29 mouse cellular contexts compared by ENCODE assay signal in genomic region chr5:144950428-144951051, GRCm38 (mm10). TPM values are rescaled to one million over a fixed set of nuclear protein-coding genes. Genes with fewer than 3 reads are reported as not detected.
DNase-seq lines count a peak whose midpoint lies in the region; ATAC-seq and TF ChIP-seq lines count a peak whose summit lies in the region.
"Had no signal": no experiment of that assay in that cellular context is flagged by ENCODE, and none has a peak within 500 bp of the region (broad histone marks: within the 10 kb centered on the region; RNA-seq: fewer than 3 reads in every experiment).

No protein-coding gene starts in this region.

- no peak overlapping the region for H3K9ac ChIP-seq in limb, embryonic 15.5 days
- H3K9ac ChIP-seq in stomach, postnatal 0 days (ENCODE audit: low read length): no peak overlapping the region
- H3K9ac ChIP-seq: embryonic facial prominence, embryonic 13.5 days; embryonic facial prominence, embryonic 15.5 days; forebrain, embryonic 12.5 days had no signal

- no peak for DNase-seq in frontal cortex, postnatal 14 days (ENCODE audit: low spot score in 2 of 2)
- no peak for DNase-seq in limb, embryonic 10.5 days (ENCODE audit: low spot score)
- DNase-seq in brain, adult 2 months (ENCODE audit: low read depth, low spot score): peak; percentile 56
- DNase-seq in stomach, postnatal 0 days (ENCODE audit: low spot score): no peak
- DNase-seq in kidney, adult 11 months: no peak
- DNase-seq: adrenal gland, adult 8-10 months; adrenal gland, postnatal 14 days; adrenal gland, postnatal 36 days; B cell, adult 2 months; cerebellum, adult 11 months; cerebellum, adult 18-20 months; cerebellum, adult 8-10 months; cerebellum, adult 9-11 months; cerebellum, postnatal 14 days; cerebellum, postnatal 36 days; embryo, embryonic 11 days had no signal

- peaks cover 40% of the 10 kb centered on the region for H3K4me1 ChIP-seq in limb, embryonic 15.5 days
- peaks cover 7% of the 10 kb centered on the region; the same call in 1 of the 2 replicates for H3K4me1 ChIP-seq in limb, embryonic 10.5 days
- peaks cover 15% of the 10 kb centered on the region for H3K4me1 ChIP-seq in stomach, postnatal 0 days (replicated peaks; ENCODE audit: control insufficient read depth, insufficient read depth)

- H3K36me3 ChIP-seq in limb, embryonic 15.5 days: no peaks in the 10 kb centered on the region
- no peaks in the 10 kb centered on the region for H3K36me3 ChIP-seq in limb, embryonic 10.5 days
- H3K36me3 ChIP-seq in stomach, postnatal 0 days (ENCODE audit: control insufficient read depth, insufficient read depth, low read length): no peaks in the 10 kb centered on the region
- H3K36me3 ChIP-seq: embryonic facial prominence, embryonic 13.5 days; embryonic facial prominence, embryonic 15.5 days; forebrain, embryonic 10.5 days; forebrain, embryonic 12.5 days; G1E had no signal

- no peaks in the 10 kb centered on the region for H3K9me3 ChIP-seq in limb, embryonic 15.5 days
- no peaks in the 10 kb centered on the region for H3K9me3 ChIP-seq in limb, embryonic 10.5 days (replicated peaks)
- H3K9me3 ChIP-seq in stomach, postnatal 0 days (ENCODE audit: control insufficient read depth, low read length): no peaks in the 10 kb centered on the region
- H3K9me3 ChIP-seq: embryonic facial prominence, embryonic 13.5 days; embryonic facial prominence, embryonic 15.5 days; forebrain, embryonic 10.5 days; forebrain, embryonic 12.5 days; G1E had no signal

- H3K4me3 ChIP-seq in limb, embryonic 15.5 days: no peak overlapping the region
- no peak overlapping the region for H3K4me3 ChIP-seq in limb, embryonic 10.5 days
- no peak overlapping the region for H3K4me3 ChIP-seq in stomach, postnatal 0 days (ENCODE audit: low read depth, low read length)
- H3K4me3 ChIP-seq: embryonic facial prominence, embryonic 13.5 days; embryonic facial prominence, embryonic 15.5 days; erythroblast, embryonic 14.5 days; forebrain, embryonic 10.5 days; forebrain, embryonic 12.5 days had no signal

- TF ChIP-seq CTCF in stomach, postnatal 0 days (IDR thresholded peaks at IDR 0.05; ENCODE audit: low read depth): no peak

- TF ChIP-seq EP300 in stomach, postnatal 0 days (optimal IDR thresholded peaks at IDR 0.05): no peak

- 0 out of 2 replicates have a peak overlapping the region, but pooled peaks have one; percentile 27 for H3K27ac ChIP-seq in limb, embryonic 15.5 days
- H3K27ac ChIP-seq in limb, embryonic 10.5 days: no peak overlapping the region
- H3K27ac ChIP-seq in stomach, postnatal 0 days (replicated peaks): peak overlapping the region; percentile 49
- H3K27ac ChIP-seq: embryonic facial prominence, embryonic 13.5 days; forebrain, embryonic 10.5 days; forebrain, embryonic 12.5 days had no signal

- H3K27me3 ChIP-seq in limb, embryonic 15.5 days: no peaks in the 10 kb centered on the region
- H3K27me3 ChIP-seq in limb, embryonic 10.5 days (ENCODE audit: low read depth, poor library complexity, severe bottlenecking): no peaks in the 10 kb centered on the region
- H3K27me3 ChIP-seq in stomach, postnatal 0 days (ENCODE audit: control insufficient read depth, insufficient read depth, low read length): no peaks in the 10 kb centered on the region
- H3K27me3 ChIP-seq: CH12.LX; embryonic facial prominence, embryonic 13.5 days; embryonic facial prominence, embryonic 15.5 days; forebrain, embryonic 12.5 days; Patski had no signal

- peak; percentile 48; the same call in 1 of the 2 replicates for ATAC-seq in frontal cortex, adult (ENCODE audit: low TSS enrichment)
- no peak for ATAC-seq in limb, embryonic 15.5 days (ENCODE audit: insufficient number of reproducible peaks, low FRiP score, low TSS enrichment, low read depth)
- no peak for ATAC-seq in stomach, postnatal 0 days (ENCODE audit: low FRiP score, low TSS enrichment)
- ATAC-seq: activated CD4-positive, CD25-positive, alpha-beta regulatory T cell, adult 4 months; CD4-positive, CD25-positive, alpha-beta regulatory T cell, adult 4 months; forebrain, embryonic 14.5 days had no signal

- 92% methylated on average over 5 of the region's 5 CpGs for WGBS in limb, embryonic 15.5 days
- 95% methylated on average over 5 of the region's 5 CpGs for WGBS in limb, embryonic 10.5 days
- 90% methylated on average over 5 of the region's 5 CpGs for WGBS in stomach, postnatal 0 days

- no peak overlapping the region for H3K4me2 ChIP-seq in limb, embryonic 15.5 days
- H3K4me2 ChIP-seq in stomach, postnatal 0 days (replicated peaks; ENCODE audit: low read depth): no peak overlapping the region
- H3K4me2 ChIP-seq: embryonic facial prominence, embryonic 13.5 days; embryonic facial prominence, embryonic 15.5 days; forebrain, embryonic 12.5 days had no signal

RNA-seq across cellular contexts. Expression of gene Smurf1, which starts 15.1 kb away (rescaled TPM):
- 16.3 and 18.3 TPM in 2 replicates for polyA plus RNA-seq in limb, embryonic 15.5 days (2015; fragmentation: Nextera tagmentation; extraction: Ambion mirVana)
- polyA plus RNA-seq in limb, embryonic 10.5 days (2016; fragmentation: Nextera tagmentation; extraction: Ambion mirVana): 15.0 and 19.4 TPM in 2 replicates
- 11.2 and 11.6 TPM in 2 replicates for polyA plus RNA-seq in stomach, postnatal 0 days (2015; fragmentation: Nextera tagmentation; extraction: Ambion mirVana)
